Mouse (Mus musculus): ENCODE measurements around the gene Vmn1r207-ps.
"Not testable (repeated sequence)": the region's sequence is repeated elsewhere in the genome, so short reads cannot be mapped to it uniquely, and the experiment has no call there.

Gene Vmn1r207-ps

GRCm38 (mm10) chr13:22729529-22729928, at the start of gene Vmn1r207-ps:
Vmn1r207-ps (minus strand) TSS chr13:22729629.
- not testable (repeated sequence) for DNase-seq (ENCODE audit: extremely low spot score, low read depth, low spot score)

- DNase-seq (ENCODE audit: extremely low spot score, low read depth, low spot score): not testable (repeated sequence)
Measured at GRCm38 (mm10) chr13:22777300-22777699, 47.9 kb upstream of the Vmn1r207-ps start, which contains the start of gene Vmn1r208. Vmn1r208 (minus strand) TSS chr13:22777400.

DNA sequence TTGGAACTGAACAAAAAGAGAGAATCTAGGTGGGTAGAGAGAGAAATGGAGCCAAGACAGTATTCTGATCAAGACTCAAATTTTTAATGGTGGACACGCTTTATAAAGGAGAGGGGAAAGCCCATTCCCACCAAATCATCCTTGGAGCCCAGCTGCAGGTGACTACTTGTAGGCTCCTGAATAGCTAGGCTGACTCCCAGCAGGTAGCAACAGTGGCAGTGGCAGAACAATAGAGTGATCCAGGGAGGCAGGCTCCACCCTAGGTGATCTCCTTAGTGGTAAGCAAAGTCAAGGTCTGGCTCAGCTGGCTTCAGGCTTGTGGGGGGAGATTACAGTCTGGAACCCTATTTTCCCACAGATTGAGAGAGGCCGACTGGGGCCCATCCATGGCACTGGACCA, 42.2 kb upstream of the Vmn1r207-ps start:
- DNase-seq (ENCODE audit: extremely low spot score, low read depth, low spot score): not testable (repeated sequence)

GRCm38 (mm10) chr13:22747524-22747923, 18.1 kb upstream of the Vmn1r207-ps start:
- DNase-seq (ENCODE audit: extremely low spot score, low read depth, low spot score): no peak

- not testable (repeated sequence) for DNase-seq (ENCODE audit: extremely low spot score, low read depth, low spot score)
Measured at GRCm38 (mm10) chr13:22706947-22707346, 22.5 kb downstream of the Vmn1r207-ps start.

DNA sequence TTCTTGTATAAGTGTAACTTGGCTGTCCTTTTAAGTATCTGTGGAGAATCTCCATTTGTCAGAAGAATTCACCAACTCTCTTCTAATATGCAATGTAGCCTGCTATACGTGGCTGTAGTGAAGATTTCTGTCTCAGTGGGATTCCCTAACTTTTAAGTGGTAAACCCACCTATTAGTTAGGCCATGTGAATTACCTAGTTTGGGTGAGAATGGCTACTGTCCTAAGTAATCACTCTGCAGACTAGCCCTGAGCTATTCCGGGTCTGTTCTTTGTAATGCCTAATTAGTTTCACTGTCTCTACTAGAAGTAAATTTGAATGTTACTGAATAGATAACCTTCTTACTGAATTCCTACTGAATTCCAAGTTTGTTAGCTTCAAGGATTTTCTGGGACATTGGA, 26.5 kb downstream of the Vmn1r207-ps start:
- DNase-seq (ENCODE audit: extremely low spot score, low read depth, low spot score): not testable (repeated sequence)
